Mouse (Mus musculus) lung, adult 2 months (tissue): Measurements from ENCODE around the gene Gm49630.
"Not testable (repeated sequence)": the region's sequence is repeated elsewhere in the genome, so short reads cannot be mapped to it uniquely, and the experiment has no call there.

Source experiments
- CTCF ChIP-seq: fragments of 200-500 bp; IDR thresholded peaks from 2 replicates; pipeline ENCODE4 v1.5.1; 2011; ENCODE audit warnings: mild to moderate bottlenecking, low read length, control low read depth; ENCODE audit not compliant: insufficient read depth
- POLR2A ChIP-seq: fragments of 200-500 bp; IDR thresholded peaks from 2 replicates; pipeline ENCODE4 v1.6.1; 2011; ENCODE audit warnings: low read depth, mild to moderate bottlenecking, control low read depth, low read length, borderline replicate concordance; ENCODE audit errors: extremely low read depth

DNA sequence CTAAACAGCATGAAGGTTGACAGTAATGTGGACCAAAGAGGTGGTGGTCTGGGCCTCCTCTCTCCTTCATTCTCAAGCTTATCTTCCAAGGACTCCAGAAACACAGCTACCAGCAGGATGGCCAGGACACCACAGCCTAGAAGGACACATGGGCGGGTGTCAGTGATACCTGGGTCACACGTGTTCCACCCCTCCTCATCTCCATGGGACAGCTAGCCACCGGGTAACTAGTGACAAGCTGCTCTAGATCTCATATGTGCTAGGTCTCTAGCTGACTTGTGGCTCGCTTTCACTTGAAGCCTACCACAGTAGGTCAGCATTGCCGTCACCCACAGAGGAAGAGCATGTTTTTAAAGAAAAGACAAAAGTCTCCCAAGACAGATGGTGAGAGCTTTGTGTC, at the start of gene Gm49630:
- not testable (repeated sequence) for TF ChIP-seq CTCF, POLR2A
